Mouse (Mus musculus): Measurements from ENCODE around the gene Pdcd5.

GRCm38 (mm10) chr7:35688276-35688675, 41.0 kb upstream of the Pdcd5 start:
- TF ChIP-seq CTCF (IDR thresholded peaks at IDR 0.05; ENCODE audit: low read depth, low read length) (no peak), POLR2A (IDR thresholded peaks at IDR 0.05; ENCODE audit: insufficient read depth, low read length) (no peak)

All from ES-Bruce4 (cell line).